Mouse (Mus musculus): ENCODE results near the gene Kcnk10.

The Kcnk10 gene

DNA sequence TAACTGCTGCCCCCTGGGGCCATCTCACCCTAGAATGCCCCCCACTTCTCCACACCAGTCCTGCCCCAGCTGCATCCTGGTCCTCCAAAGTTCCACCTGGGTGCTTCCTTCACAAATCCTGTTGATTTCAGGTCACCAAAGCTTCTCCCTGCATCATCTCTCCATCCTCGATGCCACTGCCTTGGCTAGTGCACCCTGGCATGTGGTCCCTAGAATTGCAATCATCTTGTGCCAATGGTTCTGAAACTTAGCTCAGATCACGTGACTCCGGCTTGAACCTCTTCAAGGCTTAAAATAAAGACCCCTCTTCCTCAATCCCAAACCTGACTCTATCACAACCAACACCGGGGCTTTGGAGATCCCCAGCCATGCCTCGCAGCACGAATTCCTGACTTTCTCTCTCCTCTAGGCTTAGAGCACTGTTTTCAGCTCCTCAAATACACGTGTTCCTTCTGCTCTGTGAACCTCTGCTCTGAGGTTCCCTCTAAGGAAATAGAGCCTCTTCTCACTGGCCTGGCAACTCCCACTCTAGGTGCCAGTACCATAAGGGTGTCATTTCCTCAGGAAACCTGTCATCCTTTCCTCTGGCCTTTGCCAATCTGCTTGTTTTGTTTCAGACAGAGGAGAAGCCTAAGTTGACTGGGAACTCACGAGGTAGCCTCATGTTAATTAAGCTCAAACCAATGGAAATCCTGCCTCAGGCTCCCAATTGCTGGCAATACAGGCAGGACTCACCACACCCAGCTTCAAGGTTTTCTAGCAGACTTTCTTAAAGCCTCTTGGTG is 6.0 kb downstream of the Kcnk10 start:
- DNase-seq (ENCODE audit: low read depth) = no peak

- no peak for DNase-seq (ENCODE audit: low read depth)
These were observed 8.7 kb downstream of the Kcnk10 start for GRCm38 (mm10) chr12:98569380-98569779.

DNA sequence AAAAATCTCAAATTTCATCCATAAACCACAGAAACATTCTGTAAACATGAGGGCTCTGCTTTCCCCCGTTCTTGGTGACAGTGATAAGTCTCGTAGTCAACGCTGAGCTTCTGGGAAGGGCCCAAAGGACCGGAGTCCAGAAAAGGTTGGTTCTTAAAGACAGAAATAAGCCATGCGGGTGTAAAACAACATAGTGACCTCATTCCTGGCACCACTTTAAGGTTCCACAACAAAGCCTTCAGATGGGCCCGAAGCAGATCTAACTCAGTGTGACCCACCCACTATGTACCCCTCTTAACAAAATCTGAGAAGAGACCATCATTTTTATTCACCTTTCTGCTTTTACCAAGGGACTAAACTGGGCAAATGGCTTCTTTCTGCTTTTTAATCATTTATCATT is 10.2 kb downstream of the Kcnk10 start:
- DNase-seq (ENCODE audit: low read depth) = no peak

GRCm38 (mm10) chr12:98564383-98564782 is 13.7 kb downstream of the Kcnk10 start:
- DNase-seq (ENCODE audit: low read depth) = no peak

- no peak for DNase-seq (ENCODE audit: low read depth)
These were observed 14.8 kb downstream of the Kcnk10 start for GRCm38 (mm10) chr12:98563261-98563660.

GRCm38 (mm10) chr12:98562341-98562977 is 15.7 kb downstream of the Kcnk10 start:
- DNase-seq (ENCODE audit: low read depth) = no peak

DNA sequence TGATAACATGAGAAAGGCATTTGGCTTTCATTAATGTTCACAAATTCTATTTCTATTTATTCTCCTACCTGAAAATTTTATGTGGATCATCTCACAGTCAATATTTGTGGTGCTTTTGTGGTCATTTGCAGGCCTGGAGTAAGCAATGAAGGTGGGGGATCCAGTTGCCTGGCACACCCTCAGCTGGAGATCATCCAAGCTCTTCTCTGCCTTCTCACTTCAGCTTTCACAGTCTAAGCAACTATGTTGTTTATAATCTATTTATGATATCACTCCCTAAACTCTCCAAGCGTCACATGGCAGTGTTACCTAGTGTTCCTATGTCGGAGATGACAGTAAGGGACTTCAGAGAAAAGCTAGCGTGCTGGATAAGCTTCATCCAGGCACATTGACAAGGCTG is 18.1 kb downstream of the Kcnk10 start:
- no peak for DNase-seq (ENCODE audit: low read depth)

DNA sequence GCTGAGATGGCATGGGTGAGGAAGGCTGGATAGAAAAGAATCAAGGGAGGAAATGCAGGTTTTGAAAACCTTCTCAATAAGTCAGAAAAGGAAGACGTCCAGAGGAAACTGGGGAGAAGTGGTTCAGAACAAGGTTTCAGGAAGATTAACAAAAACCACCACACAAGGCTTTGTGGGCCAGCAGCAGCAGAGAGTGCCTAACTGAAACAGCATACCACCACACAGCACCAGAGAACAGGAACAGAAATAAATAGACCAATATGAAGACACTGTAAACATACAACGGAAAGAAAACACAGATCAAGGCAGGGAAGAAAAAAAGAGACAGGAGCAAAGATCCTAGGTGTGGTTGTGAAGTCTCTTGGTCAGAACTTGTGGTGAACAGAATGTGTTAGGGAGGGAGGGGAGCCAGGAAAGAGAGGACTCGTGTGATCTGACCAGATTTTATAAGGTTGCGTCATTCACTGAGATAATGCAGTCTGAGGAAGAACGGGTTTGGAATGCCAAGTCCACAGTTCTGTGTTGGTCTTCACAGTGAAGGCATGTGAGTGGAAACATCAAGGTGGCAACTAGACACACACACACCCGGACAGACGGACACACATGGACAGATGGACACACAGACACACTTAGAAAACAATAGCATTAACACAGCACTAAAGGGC is 21.0 kb downstream of the Kcnk10 start:
- DNase-seq (ENCODE audit: low read depth) = no peak

- no peak for DNase-seq (ENCODE audit: low read depth)
These were observed 28.1 kb downstream of the Kcnk10 start for GRCm38 (mm10) chr12:98549981-98550380.

DNA sequence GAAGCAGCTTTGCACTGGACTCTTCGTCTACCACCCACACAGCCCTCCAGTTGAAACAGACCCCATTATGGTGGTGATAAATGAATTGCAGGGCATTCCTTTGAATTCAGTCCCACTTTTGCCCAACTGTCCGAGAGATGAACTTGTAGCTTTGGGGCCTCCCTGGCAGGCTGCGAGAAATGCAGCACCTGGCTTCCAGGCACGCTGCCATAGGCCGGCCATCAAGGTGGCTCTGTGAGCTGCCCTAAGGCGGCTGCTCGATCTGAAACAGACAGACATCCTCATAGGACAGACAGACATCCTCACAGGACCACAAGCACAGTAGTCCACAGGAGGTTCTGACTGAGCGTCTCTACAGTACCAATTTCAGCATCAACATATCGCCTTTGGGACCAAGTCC is 30.0 kb downstream of the Kcnk10 start:
- no peak for DNase-seq (ENCODE audit: low read depth)

DNA sequence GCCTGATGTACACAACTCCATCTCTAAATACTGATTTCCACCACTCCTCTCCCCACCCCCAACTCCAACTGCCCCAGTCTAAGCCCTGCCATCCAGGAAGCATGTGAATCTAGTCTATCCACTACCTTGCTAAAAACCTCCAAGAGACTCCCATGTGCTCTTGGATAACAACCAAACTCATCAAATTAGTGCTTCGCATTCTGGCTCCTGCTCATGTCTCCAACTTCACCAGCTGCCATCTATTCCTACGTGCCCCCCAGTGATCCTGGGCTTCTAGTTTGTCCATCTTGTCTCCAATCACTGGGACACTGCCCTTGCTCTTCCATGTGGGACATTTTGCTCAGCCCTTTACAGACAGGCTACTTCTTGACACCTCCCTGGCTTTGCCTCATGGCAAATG is 32.2 kb downstream of the Kcnk10 start:
- DNase-seq (ENCODE audit: low read depth) = no peak

DNA sequence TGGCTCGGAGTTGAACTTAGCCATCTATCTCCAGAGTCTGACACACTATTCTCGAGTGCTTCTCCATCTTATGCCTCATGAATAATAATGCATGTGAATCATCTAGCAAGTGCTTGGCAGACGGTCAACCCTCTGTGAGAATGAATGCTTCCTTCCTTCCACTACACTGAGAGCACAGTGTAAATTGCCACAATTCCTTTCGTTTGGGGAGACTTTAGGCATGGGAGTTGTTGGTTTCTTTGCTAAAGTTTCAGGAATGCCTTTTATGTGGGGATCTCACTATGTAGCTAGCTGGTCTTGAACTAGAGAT is 32.9 kb downstream of the Kcnk10 start:
- DNase-seq (ENCODE audit: low read depth) = peak; percentile 35

DNA sequence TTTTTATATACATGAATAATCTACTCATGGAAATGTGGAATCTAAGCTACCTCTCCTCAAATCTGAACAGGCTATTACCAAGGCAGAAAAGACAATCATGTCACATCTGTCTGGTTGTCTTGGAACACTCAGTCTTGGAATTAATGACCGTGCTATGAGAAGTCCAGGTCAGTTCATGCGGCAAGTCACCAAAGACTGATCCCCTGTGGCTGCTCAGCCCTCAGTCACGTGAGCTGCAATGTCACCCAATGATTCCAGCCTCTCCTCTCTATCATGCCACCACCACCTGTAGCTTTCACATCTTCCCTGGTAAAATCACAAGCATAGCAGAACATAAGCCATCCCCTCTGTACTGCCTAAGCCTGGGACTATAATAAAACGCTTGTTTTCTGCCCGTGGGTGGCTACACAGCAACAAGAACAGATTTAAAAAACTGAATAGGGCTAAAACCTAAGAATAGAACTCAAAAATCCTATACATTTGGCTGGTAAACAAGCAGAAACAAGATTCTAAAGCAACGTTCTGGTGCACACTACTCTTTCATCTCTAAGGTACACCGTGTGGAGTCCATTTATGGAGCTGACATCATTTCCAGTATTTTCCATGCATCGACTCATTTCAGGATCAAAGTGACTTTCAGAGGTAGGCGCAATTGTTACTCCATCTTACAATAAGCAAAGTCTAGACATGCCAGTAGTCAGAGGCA is 33.4 kb downstream of the Kcnk10 start:
- no peak for DNase-seq (ENCODE audit: low read depth)

DNA sequence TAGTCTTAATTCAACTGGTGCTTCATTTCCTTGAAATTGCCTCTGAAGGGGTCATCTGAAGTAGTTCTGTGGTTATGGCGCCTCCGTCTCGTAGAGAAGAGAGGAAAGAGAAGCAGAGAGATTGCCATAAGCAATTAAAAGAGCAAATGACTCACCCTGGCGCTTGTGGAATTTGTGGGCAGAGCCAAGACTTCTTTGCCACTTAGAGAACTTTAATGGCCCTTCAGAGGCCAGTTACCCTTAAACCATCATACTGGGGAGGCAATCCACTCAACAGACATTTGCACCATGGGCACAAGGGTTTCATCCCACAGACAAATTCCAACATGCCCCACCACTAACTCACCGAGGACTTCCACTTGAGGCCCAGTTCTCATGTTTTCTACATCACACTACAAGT is 41.4 kb downstream of the Kcnk10 start:
- DNase-seq (ENCODE audit: low read depth) = no peak

DNA sequence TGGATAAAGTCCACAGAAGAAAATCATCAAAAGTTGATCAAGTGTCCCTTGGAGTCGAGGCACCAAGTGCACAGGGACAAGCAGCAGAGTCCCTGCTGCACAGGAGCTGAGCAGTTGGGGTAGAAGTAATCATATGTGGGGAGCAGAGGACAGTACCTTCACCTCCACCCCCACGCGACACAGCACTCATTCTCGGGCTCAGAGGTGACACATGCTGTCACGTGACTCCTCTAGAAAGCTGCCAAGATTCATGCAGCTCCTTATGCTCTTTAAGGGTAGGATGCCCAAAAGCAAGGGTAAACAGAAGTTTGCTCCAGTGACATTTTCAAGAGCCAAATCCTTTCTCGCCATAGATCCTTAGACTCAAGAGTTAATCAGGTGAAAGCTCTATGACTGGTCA is 42.1 kb downstream of the Kcnk10 start:
- DNase-seq (ENCODE audit: low read depth) = no peak

DNA sequence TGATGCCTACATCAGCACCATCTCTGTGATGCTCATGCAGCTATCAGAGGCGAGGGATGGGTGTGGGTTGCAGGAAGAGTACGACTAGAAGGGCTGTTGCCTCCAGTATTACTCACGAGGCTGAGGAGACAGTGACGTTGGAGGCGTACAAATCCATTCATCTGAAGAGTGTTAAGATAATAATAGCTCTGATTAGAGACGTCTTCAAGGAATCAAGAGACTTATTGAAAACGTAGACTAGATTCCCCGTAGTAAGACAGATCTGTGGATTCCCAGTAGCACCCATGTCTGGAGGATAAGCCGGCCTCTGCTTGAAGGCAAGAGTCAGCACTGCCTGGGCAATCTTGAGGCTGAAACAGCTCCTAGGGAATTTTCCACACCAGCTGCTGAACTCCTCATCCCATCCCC is 42.6 kb downstream of the Kcnk10 start:
- no peak for DNase-seq (ENCODE audit: low read depth)

DNA sequence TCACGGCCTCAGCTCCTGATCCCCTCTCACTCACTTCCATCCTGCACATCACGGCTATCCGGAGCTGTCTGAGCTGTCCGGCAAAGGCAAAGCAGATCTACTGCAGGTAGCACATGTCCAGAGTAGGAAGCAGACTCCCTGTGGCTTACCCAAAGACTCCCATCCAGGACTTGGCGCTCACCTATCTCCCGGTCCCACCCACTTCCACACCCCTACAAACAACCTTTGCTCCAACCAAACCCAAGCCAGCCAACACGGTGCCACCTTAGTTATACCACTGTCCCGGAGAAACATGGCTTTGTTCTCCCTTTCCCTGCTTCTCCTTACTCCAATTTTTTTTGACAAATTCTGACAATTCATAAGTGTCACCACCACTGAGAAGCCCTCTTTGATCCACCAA is 49.5 kb downstream of the Kcnk10 start:
- no peak for DNase-seq (ENCODE audit: low read depth)

DNA sequence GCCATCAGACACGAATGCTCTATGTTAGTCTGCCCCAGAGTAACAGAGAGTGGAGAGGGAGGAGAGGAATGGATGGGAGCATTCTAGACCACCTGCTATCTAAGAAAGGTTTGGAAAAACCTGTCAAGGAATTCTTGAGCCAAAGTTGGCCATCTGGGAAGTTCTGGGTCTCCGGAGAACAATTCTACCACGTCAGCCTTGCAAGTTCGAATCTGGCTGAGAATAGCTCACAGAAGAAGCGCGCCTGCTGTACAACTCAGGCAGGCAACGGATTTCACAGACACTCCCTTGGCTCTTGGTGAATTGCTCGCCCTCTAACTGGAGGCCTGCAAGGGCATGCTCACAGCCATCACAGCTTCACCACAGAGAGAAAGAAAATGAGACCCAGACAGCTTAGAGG is 52.7 kb downstream of the Kcnk10 start:
- DNase-seq (ENCODE audit: low read depth) = no peak

- no peak for DNase-seq (ENCODE audit: low read depth)
These were observed 53.5 kb downstream of the Kcnk10 start for GRCm38 (mm10) chr12:98524331-98525311.

GRCm38 (mm10) chr12:98521311-98521710 is 56.8 kb downstream of the Kcnk10 start:
- no peak for DNase-seq (ENCODE audit: low read depth)

DNA sequence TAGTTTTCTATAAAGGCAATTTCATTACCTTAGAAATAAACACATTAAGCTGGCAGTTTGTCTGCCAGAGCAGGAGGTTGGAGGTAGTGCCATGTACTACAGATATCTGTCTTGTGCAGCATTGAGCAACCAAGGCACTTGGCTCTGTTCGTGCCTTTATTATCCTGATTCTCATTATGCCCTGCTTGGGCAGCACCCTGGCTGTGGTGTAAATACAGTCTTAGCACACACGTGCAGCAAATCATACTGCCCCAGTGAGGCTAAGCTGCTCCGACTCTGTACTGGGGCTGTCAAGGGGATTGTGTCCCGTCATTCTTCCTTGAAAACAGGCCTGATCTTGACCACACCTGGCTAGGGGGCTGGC is 57.6 kb downstream of the Kcnk10 start:
- no peak for DNase-seq (ENCODE audit: low read depth)

All from fibroblast of lung, adult 2 months (primary cell).